Mouse (Mus musculus): ENCODE measurements around the gene Trappc2. TPM values are rescaled to one million over a fixed set of nuclear protein-coding genes. Genes with fewer than 3 reads are reported as not detected.

Trappc2 gene
- total RNA-seq (2015; ENCODE audit: low replicate concordance) (5.4 and 30.6 TPM in 2 replicates), total RNA-seq (2017; ENCODE audit: low replicate concordance) (8.1 and 9.6 TPM in 2 replicates)

DNA sequence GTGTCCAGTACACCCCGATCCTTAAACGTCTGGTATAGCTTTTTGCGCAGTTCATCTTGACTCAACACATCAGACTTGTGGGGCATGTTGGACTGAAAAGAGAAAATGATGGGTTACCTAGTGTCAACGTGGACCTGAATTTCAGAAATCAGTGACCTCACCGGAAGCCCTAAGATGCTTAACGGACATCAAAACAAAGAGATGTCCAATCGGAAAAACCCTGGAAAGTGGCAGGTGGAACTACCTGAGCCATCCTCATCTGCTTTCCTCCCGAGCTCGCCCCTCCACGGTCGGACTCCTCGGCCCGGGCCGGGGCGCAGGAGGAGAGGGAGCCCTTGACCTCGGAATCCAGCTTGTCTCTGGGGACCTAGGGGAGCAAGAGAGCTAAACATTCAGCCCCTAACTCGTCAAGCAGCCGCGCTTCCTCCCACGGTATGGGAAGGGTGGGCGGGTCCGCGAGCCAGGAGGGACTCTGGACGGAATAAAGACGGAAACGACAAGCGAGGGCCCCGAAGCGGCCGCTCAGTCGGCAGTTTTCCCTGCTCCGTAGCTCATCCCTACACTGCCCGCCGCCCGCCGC lies at the start of gene Trappc2:
Trappc2 (plus strand) TSS at position 539 of the 580 bp plus-strand sequence.
- peak; percentile 41; the same call in 1 of the 2 replicates for ATAC-seq (replicated peaks; ENCODE audit: low FRiP score, poor library complexity, severe bottlenecking)

DNA sequence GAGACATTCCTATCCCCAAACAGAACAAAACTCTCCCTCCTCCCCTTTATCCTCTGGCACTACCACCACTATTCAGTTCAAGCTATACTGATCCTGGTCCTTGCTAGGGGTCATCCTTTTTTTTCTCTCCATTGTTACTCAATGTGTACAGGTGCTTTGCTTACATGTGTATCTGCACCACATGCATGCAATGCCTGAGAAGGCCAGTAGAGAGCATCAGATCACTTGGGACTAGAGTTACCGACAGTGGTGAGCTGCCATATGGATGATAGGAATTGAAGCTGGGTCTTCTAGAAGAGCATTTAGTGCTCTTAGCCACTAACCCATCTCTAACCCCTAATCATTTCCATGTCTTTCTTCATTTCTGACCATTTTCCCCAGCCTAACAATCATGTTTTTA lies 46.6 kb upstream of the Trappc2 start:
- ATAC-seq (replicated peaks; ENCODE audit: low FRiP score, poor library complexity, severe bottlenecking): no peak

DNA sequence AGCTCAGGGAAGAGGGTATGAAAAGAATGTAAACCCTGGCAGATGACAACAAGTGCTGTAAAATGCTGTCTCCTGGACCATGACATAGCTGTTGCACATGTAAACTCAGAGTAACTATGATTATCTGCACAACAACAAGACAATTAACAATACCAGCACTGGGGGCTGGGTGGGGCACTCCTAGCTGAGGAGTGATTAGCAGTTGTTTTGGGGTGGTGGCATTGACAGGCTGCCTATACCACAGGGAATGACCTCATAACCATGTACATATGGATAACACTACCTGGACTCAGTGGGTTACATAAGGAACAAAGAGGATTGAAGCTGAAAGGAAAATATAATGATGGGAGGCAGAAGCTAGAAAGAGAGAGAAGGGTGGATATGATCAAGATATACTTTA lies 32.5 kb upstream of the Trappc2 start:
- no peak for ATAC-seq (replicated peaks; ENCODE audit: low FRiP score, poor library complexity, severe bottlenecking)

DNA sequence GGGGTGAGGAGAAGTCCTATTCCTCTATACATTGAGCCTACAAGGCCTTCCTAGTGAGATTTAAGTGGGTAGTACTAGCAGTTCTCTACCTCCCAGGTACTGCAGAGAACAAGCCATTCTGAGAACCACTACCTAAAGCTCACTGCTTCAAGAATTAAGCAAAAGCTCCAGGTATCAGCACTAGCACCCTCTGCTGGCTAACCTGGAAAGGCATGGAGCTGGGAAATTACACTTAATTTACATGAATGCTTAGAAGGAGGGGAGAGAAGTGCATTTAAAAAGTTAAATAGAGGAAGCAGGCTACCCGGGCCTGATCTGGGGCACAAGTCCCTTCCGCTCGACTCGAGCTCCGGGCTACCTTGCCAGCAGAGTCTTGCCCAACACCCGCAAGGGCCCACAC lies 24.2 kb upstream of the Trappc2 start:
- no peak for ATAC-seq (replicated peaks; ENCODE audit: low FRiP score, poor library complexity, severe bottlenecking)

DNA sequence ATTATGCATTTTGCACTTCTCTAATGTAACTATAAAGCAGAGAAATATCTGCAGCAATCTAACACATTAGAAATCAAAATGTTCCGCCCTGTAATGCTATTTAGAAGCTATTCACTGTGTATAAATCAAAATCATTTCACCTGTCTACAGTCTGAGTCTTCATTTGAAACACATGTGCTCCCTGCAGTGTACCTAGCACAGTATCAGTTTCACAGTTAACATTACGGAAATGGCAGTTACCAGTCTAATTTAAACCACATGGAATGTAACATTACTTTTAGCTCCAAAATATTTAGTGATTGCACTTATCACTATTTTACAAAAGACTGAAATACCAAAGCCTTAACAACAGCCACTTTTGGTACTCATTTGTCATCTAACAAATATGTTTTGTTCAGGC lies 5.6 kb upstream of the Trappc2 start:
- ATAC-seq (replicated peaks; ENCODE audit: low FRiP score, poor library complexity, severe bottlenecking): no peak

DNA sequence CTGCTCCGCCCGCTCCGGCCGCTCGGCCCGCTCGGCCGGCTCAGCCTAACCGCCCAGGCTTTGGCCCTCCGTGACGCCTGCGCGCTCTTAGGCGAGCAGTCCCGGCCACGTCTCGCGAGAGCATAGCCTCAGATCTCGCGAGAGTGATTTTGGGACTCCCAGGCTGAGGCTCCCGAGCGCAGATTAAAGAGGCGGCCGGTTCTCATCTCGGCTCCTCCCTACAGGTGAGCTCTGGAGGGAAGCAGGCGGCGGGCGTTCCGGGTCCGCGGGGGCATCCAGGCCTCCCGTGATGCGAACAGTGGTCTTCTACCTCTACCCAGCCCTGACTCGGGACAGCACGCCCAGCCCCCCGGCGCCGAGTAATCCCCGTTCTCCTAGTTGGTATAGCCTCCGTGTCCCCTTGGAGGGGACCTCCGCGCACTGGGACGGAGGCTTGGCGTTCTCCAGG lies 266 bp downstream of the Trappc2 start, which contains the start of gene Ofd1:
Ofd1 (minus strand) TSS at position 89 of the 448 bp plus-strand sequence.
- ATAC-seq (replicated peaks; ENCODE audit: low FRiP score, poor library complexity, severe bottlenecking): peak; percentile 99

DNA sequence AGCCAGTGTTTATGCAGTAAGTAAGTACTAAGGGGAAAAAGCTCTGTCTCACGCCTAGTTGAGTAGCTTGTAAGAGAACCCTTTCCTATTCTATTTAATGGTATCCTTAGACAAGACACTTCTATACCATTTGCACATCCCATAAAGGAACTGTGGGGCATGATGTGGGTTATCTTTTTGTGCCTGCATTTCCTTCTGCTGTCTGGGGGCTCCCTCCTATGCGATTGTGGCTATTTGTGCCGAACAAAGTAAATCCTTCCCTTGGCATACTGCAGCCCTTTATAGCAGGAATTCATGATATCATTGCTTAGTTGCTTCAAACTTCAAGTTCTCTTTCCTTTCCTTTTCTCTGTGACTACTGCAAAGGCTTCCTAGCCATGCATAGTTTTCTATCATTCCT lies 4.2 kb downstream of the Trappc2 start:
- no peak for ATAC-seq (replicated peaks; ENCODE audit: low FRiP score, poor library complexity, severe bottlenecking)

DNA sequence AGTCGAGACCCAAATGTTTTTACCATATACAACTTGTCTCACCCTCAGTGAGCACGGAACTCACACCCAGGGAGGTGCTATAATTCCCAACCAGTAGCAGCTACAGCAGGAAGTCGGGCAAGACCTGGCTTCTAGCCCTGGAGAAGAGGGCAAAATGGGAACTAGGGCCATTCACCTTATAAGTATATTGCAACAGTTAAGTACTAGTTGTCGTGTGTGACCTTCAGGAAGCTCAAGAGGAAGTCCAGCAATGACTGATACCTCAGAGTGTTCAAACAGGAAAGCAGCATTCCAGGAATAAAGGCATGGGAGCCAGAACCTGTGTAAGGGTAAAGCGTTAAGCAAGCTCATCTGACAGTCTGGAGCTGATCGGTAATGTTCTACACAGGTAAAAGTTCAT lies 13.2 kb downstream of the Trappc2 start:
- ATAC-seq (replicated peaks; ENCODE audit: low FRiP score, poor library complexity, severe bottlenecking): no peak

DNA sequence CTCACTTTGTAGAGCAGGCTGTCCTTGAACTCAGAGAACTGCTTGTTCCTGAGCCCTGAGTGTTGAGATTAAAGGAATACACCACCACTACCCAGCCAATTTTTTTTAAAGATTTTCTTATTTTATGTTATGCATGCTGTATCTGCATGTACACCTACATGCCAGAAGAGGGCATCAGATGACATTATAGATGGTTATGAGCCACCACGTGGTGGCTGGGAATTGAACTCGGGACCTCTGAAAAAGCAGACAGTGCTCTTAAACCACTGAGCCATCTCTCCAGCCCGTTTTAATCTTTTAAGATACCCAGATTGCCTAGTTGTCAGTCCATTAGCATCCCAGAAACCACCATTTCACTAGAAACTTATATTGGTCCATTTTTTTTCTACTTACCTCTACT lies 14.0 kb downstream of the Trappc2 start:
- ATAC-seq (replicated peaks; ENCODE audit: low FRiP score, poor library complexity, severe bottlenecking): no peak

DNA sequence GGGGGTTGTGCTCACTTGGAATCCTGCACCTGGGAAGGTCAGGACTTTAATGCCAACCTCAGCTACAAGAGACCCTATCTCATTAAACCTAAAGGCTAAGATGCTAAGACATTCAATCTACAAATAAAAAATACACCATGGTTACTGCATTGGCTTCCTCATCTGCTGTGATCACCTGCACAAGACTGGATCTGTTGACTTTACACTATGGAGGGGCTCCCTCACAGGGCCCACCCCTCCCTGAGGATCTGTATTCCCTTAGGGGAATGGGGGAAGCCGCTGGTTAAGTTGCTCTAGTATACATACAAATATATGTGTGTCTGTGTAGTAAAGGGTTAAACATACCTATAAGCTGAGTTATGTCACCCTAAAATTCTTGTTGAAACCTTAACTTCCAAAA lies 15.2 kb downstream of the Trappc2 start:
- ATAC-seq (replicated peaks; ENCODE audit: low FRiP score, poor library complexity, severe bottlenecking): no peak

DNA sequence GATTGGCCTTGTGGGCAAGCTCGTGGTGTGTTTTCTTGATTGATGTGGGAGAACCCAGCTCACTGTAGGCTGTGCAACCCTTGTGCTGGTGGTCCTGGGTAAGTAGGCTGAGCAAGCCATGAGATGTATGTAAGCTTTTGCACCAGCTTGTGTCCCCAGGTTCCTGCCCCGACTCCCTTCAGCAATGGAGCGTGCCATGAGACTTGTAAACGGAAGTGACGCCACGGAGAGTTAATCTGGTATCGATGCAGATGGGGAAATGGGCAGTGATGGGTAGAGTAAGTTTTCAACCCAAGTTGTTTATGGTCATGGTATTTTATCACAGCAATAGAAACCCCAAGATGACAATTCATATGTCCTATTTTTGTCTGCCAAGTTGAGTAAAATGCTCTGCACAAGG lies 27.9 kb downstream of the Trappc2 start:
- ATAC-seq (replicated peaks; ENCODE audit: low FRiP score, poor library complexity, severe bottlenecking): no peak

DNA sequence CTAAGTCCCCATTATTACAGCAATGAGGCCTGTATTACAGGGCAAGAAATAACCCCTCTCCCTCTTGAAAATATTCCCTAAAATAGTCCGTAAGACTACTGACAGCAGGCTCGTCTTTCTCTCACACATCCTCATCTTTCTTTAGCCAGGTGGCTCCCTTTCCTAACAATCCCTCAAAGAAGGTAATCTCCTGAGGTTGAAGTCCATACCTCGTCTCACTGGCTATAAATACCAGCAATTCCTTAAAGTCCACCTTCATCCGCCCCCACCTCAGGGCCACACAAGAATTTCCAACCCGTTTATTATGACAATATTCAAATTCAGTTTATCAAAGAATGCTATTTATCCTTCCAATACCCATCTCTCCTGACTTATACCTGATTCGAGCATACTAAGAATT lies 32.2 kb downstream of the Trappc2 start:
- no peak for ATAC-seq (replicated peaks; ENCODE audit: low FRiP score, poor library complexity, severe bottlenecking)

DNA sequence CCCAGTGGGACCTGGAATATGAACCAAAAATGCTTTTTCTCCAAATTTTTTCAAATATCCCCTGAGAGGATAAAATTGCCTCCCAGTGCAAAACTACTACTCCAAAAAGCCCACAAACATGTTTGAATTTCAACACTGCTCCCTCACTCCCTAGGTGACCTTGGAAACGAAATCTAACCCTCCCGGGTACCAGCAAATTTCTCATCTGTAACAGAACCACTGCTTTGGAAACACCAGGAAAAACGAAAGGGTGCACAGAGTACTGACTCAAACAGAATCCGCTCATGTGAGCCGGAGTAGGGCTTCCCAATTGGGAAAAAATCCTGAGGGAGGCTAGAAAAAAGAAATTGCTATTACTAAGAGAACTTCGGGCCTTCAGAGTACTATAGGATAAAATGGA lies 37.0 kb downstream of the Trappc2 start:
- no peak for ATAC-seq (replicated peaks; ENCODE audit: low FRiP score, poor library complexity, severe bottlenecking)

DNA sequence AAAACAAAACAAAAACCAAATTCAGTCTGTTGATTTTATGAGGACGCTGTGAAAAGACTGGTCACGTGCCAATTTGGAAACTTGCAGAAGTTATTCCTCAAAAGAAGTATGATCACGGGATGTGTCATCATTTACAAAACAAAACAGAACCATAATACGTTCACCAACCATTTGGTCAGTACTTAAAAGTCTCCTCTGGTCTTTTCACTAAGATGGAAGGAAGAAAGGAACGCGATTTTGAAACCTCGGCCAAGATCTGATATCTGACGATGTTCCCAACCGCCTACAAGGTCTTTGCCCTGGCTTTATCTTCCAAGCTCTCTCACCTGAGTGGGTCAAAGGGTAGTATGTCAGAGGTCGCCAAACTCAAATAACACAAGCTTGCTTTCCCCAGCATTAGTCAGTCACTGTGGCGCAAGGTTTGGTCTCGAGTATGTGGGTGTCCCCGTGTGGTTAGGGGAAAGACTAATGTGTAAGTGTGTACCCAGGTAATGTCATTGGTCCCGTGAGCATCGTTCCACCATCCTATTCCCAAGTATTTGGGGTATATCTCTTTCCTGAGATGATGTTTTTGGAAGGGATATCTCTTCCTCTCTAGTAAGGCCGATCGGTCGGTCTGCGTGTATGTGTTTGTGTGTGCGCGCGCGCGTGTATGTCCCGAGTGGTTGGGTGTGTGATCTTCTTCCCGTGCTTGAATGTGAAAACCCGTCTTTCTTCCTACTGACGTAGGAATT lies 38.4 kb downstream of the Trappc2 start:
- peak; percentile 56 for ATAC-seq (replicated peaks; ENCODE audit: low FRiP score, poor library complexity, severe bottlenecking)

DNA sequence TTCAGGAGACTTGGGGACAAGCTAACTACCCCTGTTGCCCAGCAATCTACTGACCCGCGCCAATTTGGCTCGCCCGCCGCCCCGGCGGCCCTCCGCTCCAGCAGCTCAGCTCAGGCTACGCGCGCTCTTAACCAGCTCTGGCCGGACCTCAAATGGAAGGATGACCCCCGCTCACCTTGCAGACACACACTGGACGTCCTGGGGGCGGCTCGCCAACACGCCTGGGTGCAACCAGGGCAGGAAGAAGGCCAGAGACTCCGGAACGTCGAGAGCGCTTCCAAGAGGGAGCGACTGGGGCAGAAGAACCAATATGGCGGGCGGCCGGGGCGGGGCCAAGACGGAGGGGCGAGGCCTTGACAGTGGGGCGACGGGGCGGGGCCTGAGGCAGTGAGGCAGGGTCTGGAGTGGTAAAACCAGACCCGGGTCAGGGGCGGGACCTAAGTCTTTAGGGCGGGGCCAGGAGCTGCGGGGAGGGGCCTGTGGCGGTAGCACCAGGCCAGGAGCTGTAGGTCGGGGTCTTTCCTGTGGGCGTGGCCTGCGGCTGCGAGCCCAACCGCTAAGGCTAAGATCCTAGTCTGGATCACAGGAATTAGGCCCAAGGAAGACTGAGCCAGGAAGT lies 39.1 kb downstream of the Trappc2 start, which contains the start of gene Rab9:
Rab9 (minus strand) TSS at position 503 of the 619 bp plus-strand sequence.
- peak; percentile 97 for ATAC-seq (replicated peaks; ENCODE audit: low FRiP score, poor library complexity, severe bottlenecking)

DNA sequence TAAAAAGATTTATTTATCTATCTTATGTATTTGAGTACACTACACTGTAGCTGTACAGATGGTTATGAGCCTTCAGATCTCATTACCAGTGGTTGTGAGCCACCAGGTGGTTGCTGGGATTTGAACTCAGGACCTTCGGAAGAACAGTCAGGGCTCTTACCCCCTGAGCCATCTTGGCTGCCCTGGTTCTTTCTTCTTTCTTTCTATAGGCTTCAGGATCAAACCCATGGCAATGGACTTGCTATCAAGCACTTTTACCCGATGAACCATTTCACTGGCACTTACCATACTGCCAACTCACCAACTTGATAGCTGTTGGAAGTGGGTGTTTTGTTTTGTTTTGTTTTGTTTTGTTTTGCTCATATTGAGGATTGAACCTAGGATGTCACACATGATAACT lies 54.7 kb downstream of the Trappc2 start:
- ATAC-seq (replicated peaks; ENCODE audit: low FRiP score, poor library complexity, severe bottlenecking): no peak

DNA sequence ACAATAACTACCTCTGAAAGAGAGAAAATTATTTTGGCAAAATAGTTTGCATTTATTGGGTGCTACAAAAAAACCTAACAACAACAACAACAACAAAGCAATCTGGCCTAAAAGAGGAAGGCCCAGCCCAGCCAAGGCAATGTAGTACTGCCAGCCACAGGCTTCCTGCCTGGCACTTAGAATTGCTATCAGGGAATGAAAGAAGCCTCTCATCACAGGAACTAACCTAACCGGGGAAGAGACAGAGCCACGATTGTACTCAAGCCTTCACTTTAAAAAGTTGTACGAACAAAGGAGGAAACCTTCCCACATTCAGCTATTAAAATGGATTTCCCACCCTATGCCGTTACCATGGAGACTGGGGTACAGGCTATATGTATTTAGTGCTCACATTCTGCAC lies 57.4 kb downstream of the Trappc2 start:
- no peak for ATAC-seq (replicated peaks; ENCODE audit: low FRiP score, poor library complexity, severe bottlenecking)

DNA sequence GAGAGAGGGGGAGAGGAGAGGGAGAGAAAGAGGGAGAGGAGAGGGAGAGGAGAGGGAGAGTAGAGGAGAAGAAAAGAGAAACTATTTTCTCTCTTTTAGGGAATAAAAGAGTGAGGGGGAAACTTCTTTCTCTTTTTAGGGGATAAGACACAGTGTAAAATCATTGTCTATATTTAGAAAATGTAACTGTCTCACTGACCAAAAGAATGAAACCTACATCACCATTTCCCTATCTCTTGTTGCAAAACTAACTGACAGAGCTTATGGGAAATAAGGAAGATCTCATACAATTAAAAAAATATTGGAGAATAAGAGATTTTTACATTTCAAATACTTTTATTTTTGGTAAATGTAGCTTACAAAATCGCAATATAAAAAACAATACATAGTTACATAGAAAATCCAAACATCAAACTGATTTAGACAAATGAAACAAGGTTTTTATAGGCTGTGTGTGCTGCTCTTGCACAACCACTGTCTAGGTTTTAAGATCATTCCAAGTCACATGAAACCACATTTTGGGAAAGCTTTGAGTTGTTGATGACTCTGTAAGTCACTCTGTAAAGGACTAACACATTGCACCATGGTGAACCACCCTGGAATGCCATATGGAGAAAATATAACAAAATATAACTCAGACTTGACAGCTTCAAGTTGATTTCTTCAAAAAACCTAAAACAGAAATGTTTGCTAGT lies 59.3 kb downstream of the Trappc2 start:
- no peak for ATAC-seq (replicated peaks; ENCODE audit: low FRiP score, poor library complexity, severe bottlenecking)

Measured in erythroblast, adult 5-6 weeks (primary cell).